Mouse (Mus musculus) heart, postnatal 0 days (tissue): ENCODE measurements at regions not wholly inside any gene's neighbourhood (a gene's known extent, or its start where the extent isn't known, plus 50 kb on each side); places are given as distances from the start of the nearest gene placed in this dataset.

Source experiments
- CTCF ChIP-seq: IDR thresholded peaks from 2 replicates; pipeline ENCODE4 v1.5.1; 2016; ENCODE audit warnings: antibody characterized with exemption, control low read depth, low read depth
- EP300 ChIP-seq: IDR thresholded peaks from 2 replicates; pipeline ENCODE4 v1.6.1; 2016; ENCODE audit warnings: antibody characterized with exemption, low read depth

DNA sequence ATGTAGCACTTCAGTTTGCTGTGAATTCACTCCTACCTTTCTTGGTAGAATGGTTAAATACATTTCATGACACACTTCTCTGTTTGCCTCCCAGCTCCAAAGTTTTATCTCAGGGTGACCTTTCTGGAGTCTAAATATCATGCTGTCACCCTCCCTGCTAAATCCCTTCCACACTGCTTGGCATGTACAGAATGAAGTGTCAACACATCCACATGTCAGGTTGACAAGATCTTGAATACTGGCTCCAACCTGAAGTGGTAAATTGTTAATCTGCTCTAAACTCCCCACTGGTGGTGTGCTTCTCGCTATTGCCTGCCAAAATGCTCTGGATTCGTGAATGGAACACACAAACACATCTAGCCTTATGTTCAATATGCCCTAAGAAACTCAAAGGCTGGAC, 451.9 kb upstream of the Gm26657 start:
- TF ChIP-seq CTCF, result no peak
- peak; percentile 86 for TF ChIP-seq EP300
